Mouse (Mus musculus) neural tube, embryonic 14.5 days (tissue): ENCODE data around the gene M6pr. TPM values are rescaled to one million over a fixed set of nuclear protein-coding genes. Genes with fewer than 3 reads are reported as not detected.

ENCODE experiments used
- ATAC-seq: fragments of 200-750 bp; cut with Nextera tagmentation; 2 replicates; pipeline ENCODE4 v1.8.0; 2017; ENCODE audit warnings: low read depth, mild to moderate bottlenecking, moderate TSS enrichment, moderate library complexity
- H3K27ac ChIP-seq: fragments of 300-500 bp; sonication (generic); 2 replicates; pipeline ENCODE4 v1.5.1; 2014; ENCODE audit warnings: low read depth, mild to moderate bottlenecking, control low read depth, low read length, moderate library complexity, mixed read lengths
- H3K27me3 ChIP-seq: fragments of 300-500 bp; sonication (generic); 2 replicates; pipeline ENCODE4 v1.6.1; 2014; ENCODE audit warnings: low read length; ENCODE audit not compliant: control insufficient read depth, insufficient read depth
- H3K36me3 ChIP-seq: fragments of 300-500 bp; sonication (generic); 2 replicates; pipeline ENCODE4 v1.6.1; 2014; ENCODE audit warnings: low read length, mixed read lengths; ENCODE audit not compliant: control insufficient read depth, insufficient read depth
- H3K4me1 ChIP-seq: fragments of 300-500 bp; sonication (generic); 2 replicates; pipeline ENCODE4 v1.6.1; 2014; ENCODE audit warnings: low read length; ENCODE audit not compliant: control insufficient read depth, insufficient read depth
- H3K4me2 ChIP-seq: fragments of 300-500 bp; sonication (generic); 2 replicates; pipeline ENCODE4 v1.6.1; 2014; ENCODE audit warnings: mild to moderate bottlenecking, low read depth, low read length, control low read depth
- H3K4me3 ChIP-seq: fragments of 300-500 bp; sonication (generic); 2 replicates; pipeline ENCODE4 v1.5.1; 2014; ENCODE audit warnings: low read depth, low read length, control low read depth, mixed read lengths
- H3K9ac ChIP-seq: fragments of 300-500 bp; sonication (generic); replicated peaks from 2 replicates; pipeline ENCODE4 v1.6.1; 2014; ENCODE audit warnings: low read depth, mild to moderate bottlenecking, control low read depth, low read length, mixed read lengths
- H3K9me3 ChIP-seq: fragments of 300-500 bp; sonication (generic); 2 replicates; pipeline ENCODE4 v1.6.1; 2016; ENCODE audit warnings: low read length; ENCODE audit not compliant: control insufficient read depth
- WGBS: fragments of 180-500 bp; shearing (Covaris S2); extraction: QIAGEN DNeasy Blood & Tissue Kit; methylation state at CpG from one replicate; pipeline ENCODE4 v1.1.7; 2014; 5-methylcytosine and 5-hydroxymethylcytosine counted together
- polyA plus RNA-seq: library from polyadenylated mRNA; unstranded; fragments of >200 nt; fragmentation: Nextera tagmentation; extraction: Ambion mirVana; gene quantifications from 2 replicates; pipeline ENCODE4 v1.2.1, GENCODE M21; 2014

M6pr gene
- polyA plus RNA-seq, 1 experiment from 2014 or later = 46.1 TPM

DNA sequence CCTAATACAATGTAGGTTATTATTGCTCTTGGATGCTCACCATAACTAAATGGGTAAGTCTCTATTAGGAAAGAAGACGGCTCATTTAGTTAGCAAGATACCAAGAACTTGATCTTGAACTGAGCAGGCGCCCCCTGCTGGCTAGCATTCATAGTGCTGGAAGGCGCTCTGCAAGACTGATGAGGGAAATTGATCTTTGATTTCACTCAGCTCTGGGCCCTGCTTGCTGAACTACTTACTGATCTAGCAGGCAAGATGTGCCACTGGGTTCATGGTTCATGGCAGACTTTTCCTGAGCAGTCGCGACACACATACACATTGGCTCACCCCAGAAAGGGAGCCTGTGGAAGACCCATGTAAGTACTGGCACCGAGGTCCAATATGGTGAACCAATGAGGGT, 4.2 kb upstream of the M6pr start:
- ATAC-seq = no peak
- Histone ChIP-seq H3K9me3 (no peaks in the 10 kb centered on the region), H3K27me3 (no peaks in the 10 kb centered on the region), H3K4me3 (no peak overlapping the region), H3K36me3 (no peaks in the 10 kb centered on the region), H3K9ac (no peak overlapping the region), H3K4me2 (no peak overlapping the region), H3K4me1 (no peaks in the 10 kb centered on the region; the same call in 1 of the 2 replicates), H3K27ac (no peak overlapping the region)
- 36% methylated on average over 6 of the region's 6 CpGs for WGBS

DNA sequence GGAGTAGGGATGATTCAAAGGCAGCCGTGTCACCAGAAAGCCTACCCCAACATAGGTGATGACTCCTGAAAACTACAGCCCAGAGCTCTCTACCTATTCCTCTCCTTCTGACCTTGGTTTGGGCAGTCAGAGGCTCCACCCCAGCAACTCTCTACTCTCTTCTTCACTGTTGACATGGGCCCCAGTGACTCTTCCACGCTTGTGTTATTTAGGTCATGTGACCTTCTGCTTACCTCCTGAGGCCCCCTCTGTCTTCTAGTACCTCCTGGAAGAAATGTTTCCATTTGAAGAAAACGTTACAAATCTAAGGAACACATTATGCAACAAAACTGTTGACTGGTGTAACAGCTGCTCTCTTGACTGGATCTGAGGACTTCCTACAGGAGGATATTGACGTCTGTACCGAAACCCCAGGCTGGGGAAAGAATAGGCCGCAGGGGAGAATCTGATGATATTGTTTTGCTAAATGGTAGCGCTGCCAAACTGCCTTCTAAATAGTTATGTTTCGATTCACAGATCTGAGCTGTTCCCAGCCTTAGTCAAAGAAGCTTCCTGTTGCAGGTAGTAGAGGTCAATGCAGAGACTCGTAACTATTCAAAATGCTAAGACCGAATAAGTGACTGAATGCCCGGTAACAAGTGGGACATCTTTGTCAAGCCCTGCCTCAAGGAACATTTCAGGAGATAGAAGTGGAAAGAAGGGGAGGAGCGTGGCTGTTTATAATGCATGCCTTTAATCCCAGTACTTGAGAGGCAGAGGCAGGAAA, 3.5 kb upstream of the M6pr start:
- H3K9me3 ChIP-seq = no peaks in the 10 kb centered on the region
- H3K4me2 ChIP-seq = no peak overlapping the region
- H3K27me3 ChIP-seq = no peaks in the 10 kb centered on the region
- H3K4me3 ChIP-seq = no peak overlapping the region
- peaks cover 6% of the 10 kb centered on the region for H3K4me1 ChIP-seq
- H3K36me3 ChIP-seq = no peaks in the 10 kb centered on the region
- ATAC-seq = no peak
- H3K27ac ChIP-seq = no peak overlapping the region
- 84% methylated on average over 12 of the region's 12 CpGs for WGBS
- no peak overlapping the region for H3K9ac ChIP-seq

DNA sequence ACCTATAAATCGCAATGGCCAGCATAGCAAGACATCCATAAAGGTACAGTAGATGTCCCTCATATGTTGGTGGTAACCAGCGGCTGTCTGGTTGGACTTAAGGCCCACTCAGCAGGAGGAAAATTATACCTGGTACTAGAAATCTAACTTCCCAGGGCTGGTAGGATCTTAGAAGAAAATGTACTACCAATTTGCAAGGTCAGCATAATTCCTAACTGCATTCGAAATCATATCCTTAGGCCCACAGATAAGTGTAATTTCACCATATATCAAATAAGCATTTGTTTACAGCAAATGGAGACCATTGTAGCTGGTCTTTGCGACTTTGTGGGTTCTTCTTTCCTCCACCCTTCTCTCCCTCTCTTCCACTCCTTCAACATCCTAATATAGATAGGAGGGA, 1.8 kb upstream of the M6pr start:
- H3K27me3 ChIP-seq = no peaks in the 10 kb centered on the region
- WGBS = 88% methylated on average over 4 of the region's 4 CpGs
- no peaks in the 10 kb centered on the region for H3K36me3 ChIP-seq
- no peak overlapping the region for H3K9ac ChIP-seq
- no peak overlapping the region for H3K4me2 ChIP-seq
- no peak overlapping the region for H3K27ac ChIP-seq
- peaks cover 16% of the 10 kb centered on the region for H3K4me1 ChIP-seq
- no peaks in the 10 kb centered on the region for H3K9me3 ChIP-seq
- no peak for ATAC-seq
- H3K4me3 ChIP-seq = no peak overlapping the region

DNA sequence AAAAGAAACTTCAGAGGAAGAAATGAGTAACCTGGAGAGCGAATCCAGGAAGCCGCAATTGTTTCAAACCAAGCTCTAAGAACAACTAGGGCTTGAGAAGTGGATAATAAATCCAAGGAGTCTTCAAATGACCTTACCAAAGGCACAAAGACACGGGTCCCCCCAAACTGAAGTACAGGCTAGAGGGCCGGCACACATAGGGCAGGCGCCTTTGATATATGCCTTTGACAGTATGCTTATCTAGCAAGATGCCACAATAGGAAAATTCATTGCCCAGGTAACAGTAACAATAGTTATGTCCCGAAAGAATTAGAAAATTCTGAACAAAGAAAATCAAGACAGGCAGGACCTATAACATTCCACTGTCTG, 400 bp upstream of the M6pr start:
- H3K4me2 ChIP-seq = peak overlapping the region; percentile 11; the same call in 1 of the 2 replicates
- 60% methylated on average over 6 of the region's 6 CpGs for WGBS
- H3K9ac ChIP-seq = no peak overlapping the region
- H3K27ac ChIP-seq = peak overlapping the region; percentile 12; the same call in 1 of the 2 replicates
- ATAC-seq = no peak
- H3K27me3 ChIP-seq = no peaks in the 10 kb centered on the region
- H3K4me1 ChIP-seq = peaks cover 16% of the 10 kb centered on the region
- peaks cover 6% of the 10 kb centered on the region; the same call in 1 of the 2 replicates for H3K36me3 ChIP-seq
- H3K4me3 ChIP-seq = peak overlapping the region; percentile 82; the same call in 1 of the 2 replicates
- no peaks in the 10 kb centered on the region for H3K9me3 ChIP-seq

DNA sequence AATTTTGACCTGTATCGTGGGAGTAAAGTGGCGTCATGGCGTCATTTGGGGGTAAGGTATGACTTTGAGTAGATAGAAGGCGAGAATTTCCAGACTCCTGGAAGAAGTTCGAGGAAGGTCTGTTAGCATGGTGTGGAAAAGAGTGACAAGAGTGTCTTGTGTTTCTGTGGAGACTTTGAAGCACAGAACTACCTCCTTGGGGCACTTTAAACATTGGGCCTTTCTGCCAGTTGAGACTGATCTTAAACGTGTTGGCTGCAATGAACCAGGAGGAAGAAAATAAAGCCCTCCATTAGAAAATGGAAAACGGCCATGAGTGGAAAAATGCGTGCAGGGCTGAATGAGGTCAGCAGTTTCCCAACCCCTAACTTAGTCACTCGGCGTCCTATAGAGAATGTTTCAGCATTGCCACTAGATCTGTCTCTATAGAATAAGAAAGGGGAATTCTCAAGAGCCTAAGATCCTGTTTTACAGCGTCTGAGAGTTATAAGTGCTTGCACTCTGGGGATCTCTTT, 983 bp downstream of the M6pr start:
- WGBS = 11% methylated on average over 11 of the region's 11 CpGs
- Histone ChIP-seq H3K27me3 (no peaks in the 10 kb centered on the region), H3K4me1 (peaks cover 16% of the 10 kb centered on the region), H3K9ac (peak overlapping the region; percentile 77), H3K27ac (no peak overlapping the region), H3K4me2 (peak overlapping the region; percentile 82), H3K9me3 (no peaks in the 10 kb centered on the region), H3K4me3 (peak overlapping the region; percentile 82), H3K36me3 (peaks cover 13% of the 10 kb centered on the region; the same call in 1 of the 2 replicates)
- no peak for ATAC-seq

DNA sequence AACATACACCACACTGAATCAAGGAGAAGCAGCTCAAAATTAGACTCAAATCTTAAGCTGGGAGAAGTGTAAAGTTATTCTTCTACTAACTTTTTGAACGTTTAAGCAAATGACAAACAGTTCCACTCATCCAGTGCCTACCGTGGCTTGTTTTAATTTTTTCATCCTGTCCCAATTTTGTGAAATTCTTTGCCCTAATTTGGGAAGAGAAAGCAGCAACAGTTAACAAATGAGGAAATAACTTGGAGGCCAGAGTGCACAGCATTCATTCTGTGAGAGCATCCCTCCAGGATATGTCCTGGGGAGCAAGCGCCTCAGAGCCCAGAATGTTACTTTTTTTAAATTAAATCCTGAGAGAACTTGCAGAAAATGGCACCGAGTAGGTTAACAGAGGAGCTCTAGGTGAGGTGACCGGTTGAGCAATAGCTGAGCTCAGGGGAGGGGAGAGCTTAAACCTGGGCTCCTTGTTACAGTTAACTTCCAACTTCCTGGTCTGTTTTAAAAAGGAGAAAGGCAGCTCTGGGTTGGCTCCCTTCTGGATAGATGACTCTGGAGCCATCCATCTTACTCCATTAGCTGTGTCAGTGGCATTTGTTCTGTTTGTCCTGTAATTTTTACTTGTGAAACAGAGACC, 1.8 kb downstream of the M6pr start:
- WGBS = 83% methylated on average over 5 of the region's 5 CpGs
- Histone ChIP-seq H3K4me2 (peak overlapping the region; percentile 82; the same call in 1 of the 2 replicates), H3K9ac (no peak overlapping the region), H3K9me3 (no peaks in the 10 kb centered on the region), H3K4me3 (peak overlapping the region; percentile 82; the same call in 1 of the 2 replicates), H3K36me3 (peaks cover 19% of the 10 kb centered on the region), H3K4me1 (peaks cover 16% of the 10 kb centered on the region), H3K27ac (no peak overlapping the region), H3K27me3 (no peaks in the 10 kb centered on the region)
- no peak for ATAC-seq

DNA sequence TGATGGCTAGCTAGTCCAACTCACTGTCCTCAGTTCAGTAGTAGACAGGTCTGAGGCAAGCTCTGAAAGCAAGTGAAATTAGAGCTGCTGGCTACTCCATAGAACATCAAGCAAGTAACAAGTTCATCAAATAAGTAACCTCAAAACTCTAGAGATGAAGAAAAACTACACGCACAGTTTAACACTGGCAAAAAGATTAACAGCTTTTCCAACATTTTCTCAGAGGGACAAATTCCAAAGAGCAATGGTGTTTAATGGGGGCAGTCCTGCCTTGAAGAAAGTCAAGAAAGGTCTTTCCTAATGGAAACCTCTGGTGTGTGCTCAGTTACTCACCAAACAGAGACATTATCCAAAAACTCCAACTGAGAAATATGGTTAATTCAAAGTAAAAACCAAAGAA, 10.2 kb downstream of the M6pr start:
- WGBS = 91% methylated on average over 1 of the region's 1 CpGs
- H3K4me1 ChIP-seq = no peaks in the 10 kb centered on the region
- H3K4me2 ChIP-seq = no peak overlapping the region
- H3K9ac ChIP-seq = no peak overlapping the region
- no peaks in the 10 kb centered on the region for H3K27me3 ChIP-seq
- H3K36me3 ChIP-seq = peaks cover 69% of the 10 kb centered on the region
- no peak for ATAC-seq
- no peak overlapping the region for H3K27ac ChIP-seq
- no peak overlapping the region for H3K4me3 ChIP-seq
- no peaks in the 10 kb centered on the region for H3K9me3 ChIP-seq

DNA sequence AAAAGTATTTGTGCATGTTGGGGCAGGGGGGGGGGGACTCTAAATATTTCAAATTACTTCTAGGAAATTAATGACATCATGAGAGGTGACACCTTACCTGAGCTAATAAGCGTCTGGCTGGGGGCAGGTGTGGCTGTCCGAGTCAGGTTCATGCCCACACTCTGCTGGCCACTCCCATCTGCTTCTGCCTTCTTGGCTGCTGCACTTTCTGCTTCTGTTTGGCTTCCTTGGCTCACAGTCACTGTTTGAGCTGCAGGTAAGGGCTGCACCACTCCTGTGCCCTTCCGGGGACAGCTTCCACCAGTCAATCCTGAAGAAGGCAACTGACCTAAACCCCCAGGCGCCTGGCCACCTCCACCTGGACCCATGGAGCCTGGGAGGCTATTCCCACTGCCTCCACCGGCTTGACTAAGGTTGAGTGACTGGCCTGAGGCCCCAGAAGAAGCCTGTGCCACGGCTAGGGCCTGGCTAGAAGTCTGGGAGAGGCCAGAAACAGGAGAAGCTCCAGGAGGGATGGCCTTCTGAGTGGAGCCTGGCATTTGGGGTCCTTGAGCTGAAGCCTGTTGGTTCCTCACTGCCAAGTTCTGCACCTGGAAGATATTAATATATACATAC, 16.9 kb downstream of the M6pr start:
- Histone ChIP-seq H3K4me3 (no peak overlapping the region), H3K4me1 (no peaks in the 10 kb centered on the region), H3K27ac (no peak overlapping the region), H3K36me3 (peaks cover 59% of the 10 kb centered on the region), H3K4me2 (no peak overlapping the region), H3K27me3 (no peaks in the 10 kb centered on the region), H3K9me3 (no peaks in the 10 kb centered on the region), H3K9ac (no peak overlapping the region)
- 96% methylated on average over 6 of the region's 6 CpGs for WGBS
- ATAC-seq = no peak
